Mouse (Mus musculus): ENCODE results near the gene Rora.

The Rora gene

GRCm38 (mm10) chr9:69301445-69301844, 647.9 kb downstream of the Rora start:
- H3K4me1 ChIP-seq (replicated peaks; ENCODE audit: low read depth, low read length), result peaks cover 14% of the 10 kb centered on the region
- no peak overlapping the region for H3K4me3 ChIP-seq (replicated peaks; ENCODE audit: low read length)
- peaks cover 5% of the 10 kb centered on the region; the same call in 1 of the 2 replicates for H3K9me3 ChIP-seq (ENCODE audit: low read length)
- H3K36me3 ChIP-seq (ENCODE audit: insufficient read depth, low read length), result no peaks in the 10 kb centered on the region
- peaks cover 9% of the 10 kb centered on the region; the same call in 1 of the 2 replicates for H3K27me3 ChIP-seq (ENCODE audit: insufficient read depth, low read length)
- TF ChIP-seq POU5F1 (IDR thresholded peaks at IDR 0.05; ENCODE audit: borderline replicate concordance, low read length) (no peak), NANOG (IDR thresholded peaks at IDR 0.05; ENCODE audit: borderline replicate concordance, low read length) (no peak)

GRCm38 (mm10) chr9:69301955-69302354, 648.4 kb downstream of the Rora start:
- Histone ChIP-seq H3K4me3 (replicated peaks; ENCODE audit: low read length) (no peak overlapping the region), H3K36me3 (ENCODE audit: insufficient read depth, low read length) (no peaks in the 10 kb centered on the region), H3K27me3 (ENCODE audit: insufficient read depth, low read length) (peaks cover 9% of the 10 kb centered on the region; the same call in 1 of the 2 replicates), H3K4me1 (replicated peaks; ENCODE audit: low read depth, low read length) (peaks cover 14% of the 10 kb centered on the region), H3K9me3 (ENCODE audit: low read length) (peaks cover 5% of the 10 kb centered on the region; the same call in 1 of the 2 replicates)
- no peak for TF ChIP-seq POU5F1 (IDR thresholded peaks at IDR 0.05; ENCODE audit: borderline replicate concordance, low read length)
- peak; percentile 24; the same call in 1 of the 2 replicates for TF ChIP-seq NANOG (IDR thresholded peaks at IDR 0.05; ENCODE audit: borderline replicate concordance, low read length)
- no peak for TF ChIP-seq CTCF (conservative IDR thresholded peaks at IDR 0.05; ENCODE audit: low read length)

GRCm38 (mm10) chr9:69302846-69303245, 649.3 kb downstream of the Rora start:
- Histone ChIP-seq H3K4me1 (replicated peaks; ENCODE audit: low read depth, low read length) (peaks cover 14% of the 10 kb centered on the region), H3K36me3 (ENCODE audit: insufficient read depth, low read length) (no peaks in the 10 kb centered on the region), H3K9me3 (ENCODE audit: low read length) (peaks cover 5% of the 10 kb centered on the region; the same call in 1 of the 2 replicates), H3K4me3 (replicated peaks; ENCODE audit: low read length) (no peak overlapping the region), H3K27me3 (ENCODE audit: insufficient read depth, low read length) (peaks cover 9% of the 10 kb centered on the region; the same call in 1 of the 2 replicates)
- TF ChIP-seq NANOG (IDR thresholded peaks at IDR 0.05; ENCODE audit: borderline replicate concordance, low read length) (no peak), CTCF (conservative IDR thresholded peaks at IDR 0.05; ENCODE audit: low read length) (no peak), POU5F1 (IDR thresholded peaks at IDR 0.05; ENCODE audit: borderline replicate concordance, low read length) (no peak)

- no peak for TF ChIP-seq NANOG (IDR thresholded peaks at IDR 0.05; ENCODE audit: borderline replicate concordance, low read length)
- no peak for TF ChIP-seq POU5F1 (IDR thresholded peaks at IDR 0.05; ENCODE audit: borderline replicate concordance, low read length)
- TF ChIP-seq CTCF (conservative IDR thresholded peaks at IDR 0.05; ENCODE audit: low read length), result no peak
- H3K4me3 ChIP-seq (replicated peaks; ENCODE audit: low read length), result no peak overlapping the region
- no peaks in the 10 kb centered on the region for H3K36me3 ChIP-seq (ENCODE audit: insufficient read depth, low read length)
- H3K27me3 ChIP-seq (ENCODE audit: insufficient read depth, low read length), result peaks cover 9% of the 10 kb centered on the region; the same call in 1 of the 2 replicates
- peaks cover 14% of the 10 kb centered on the region for H3K4me1 ChIP-seq (replicated peaks; ENCODE audit: low read depth, low read length)
- peaks cover 5% of the 10 kb centered on the region; the same call in 1 of the 2 replicates for H3K9me3 ChIP-seq (ENCODE audit: low read length)
Observed at GRCm38 (mm10) chr9:69303346-69303944, 649.9 kb downstream of the Rora start.

GRCm38 (mm10) chr9:69303962-69304361, 650.4 kb downstream of the Rora start:
- Histone ChIP-seq H3K27me3 (ENCODE audit: insufficient read depth, low read length) (peaks cover 9% of the 10 kb centered on the region; the same call in 1 of the 2 replicates), H3K4me3 (replicated peaks; ENCODE audit: low read length) (no peak overlapping the region), H3K36me3 (ENCODE audit: insufficient read depth, low read length) (no peaks in the 10 kb centered on the region), H3K9me3 (ENCODE audit: low read length) (no peaks in the 10 kb centered on the region), H3K4me1 (replicated peaks; ENCODE audit: low read depth, low read length) (peaks cover 14% of the 10 kb centered on the region)
- no peak for TF ChIP-seq POU5F1 (IDR thresholded peaks at IDR 0.05; ENCODE audit: borderline replicate concordance, low read length)
- no peak for TF ChIP-seq CTCF (conservative IDR thresholded peaks at IDR 0.05; ENCODE audit: low read length)
- TF ChIP-seq NANOG (IDR thresholded peaks at IDR 0.05; ENCODE audit: borderline replicate concordance, low read length), result no peak

GRCm38 (mm10) chr9:69304492-69304891, 650.9 kb downstream of the Rora start:
- H3K4me3 ChIP-seq (replicated peaks; ENCODE audit: low read length), result no peak overlapping the region
- peaks cover 14% of the 10 kb centered on the region for H3K4me1 ChIP-seq (replicated peaks; ENCODE audit: low read depth, low read length)
- H3K27me3 ChIP-seq (ENCODE audit: insufficient read depth, low read length), result peaks cover 9% of the 10 kb centered on the region; the same call in 1 of the 2 replicates
- no peaks in the 10 kb centered on the region for H3K36me3 ChIP-seq (ENCODE audit: insufficient read depth, low read length)
- TF ChIP-seq NANOG (IDR thresholded peaks at IDR 0.05; ENCODE audit: borderline replicate concordance, low read length) (no peak), CTCF (conservative IDR thresholded peaks at IDR 0.05; ENCODE audit: low read length) (no peak), POU5F1 (IDR thresholded peaks at IDR 0.05; ENCODE audit: borderline replicate concordance, low read length) (no peak)
- H3K9me3 ChIP-seq (ENCODE audit: low read length), result no peaks in the 10 kb centered on the region

- no peak overlapping the region for H3K4me3 ChIP-seq (replicated peaks; ENCODE audit: low read length)
- TF ChIP-seq NANOG (IDR thresholded peaks at IDR 0.05; ENCODE audit: borderline replicate concordance, low read length) (no peak), CTCF (conservative IDR thresholded peaks at IDR 0.05; ENCODE audit: low read length) (no peak), POU5F1 (IDR thresholded peaks at IDR 0.05; ENCODE audit: borderline replicate concordance, low read length) (no peak)
- H3K36me3 ChIP-seq (ENCODE audit: insufficient read depth, low read length), result no peaks in the 10 kb centered on the region
Observed at GRCm38 (mm10) chr9:69304991-69305390, 651.4 kb downstream of the Rora start.

GRCm38 (mm10) chr9:69306734-69307528, 653.3 kb downstream of the Rora start:
- TF ChIP-seq CTCF (conservative IDR thresholded peaks at IDR 0.05; ENCODE audit: low read length), result 0 out of 2 replicates have a peak, but pooled peaks have one; percentile 9
- no peak for TF ChIP-seq NANOG (IDR thresholded peaks at IDR 0.05; ENCODE audit: borderline replicate concordance, low read length)
- TF ChIP-seq POU5F1 (IDR thresholded peaks at IDR 0.05; ENCODE audit: borderline replicate concordance, low read length), result no peak
- Histone ChIP-seq H3K27me3 (ENCODE audit: insufficient read depth, low read length) (0 out of 2 replicates have a peak, but pooled peaks cover 4% of the 10 kb centered on the region), H3K4me3 (replicated peaks; ENCODE audit: low read length) (no peak overlapping the region), H3K36me3 (ENCODE audit: insufficient read depth, low read length) (no peaks in the 10 kb centered on the region), H3K9me3 (ENCODE audit: low read length) (no peaks in the 10 kb centered on the region), H3K4me1 (replicated peaks; ENCODE audit: low read depth, low read length) (peaks cover 8% of the 10 kb centered on the region)

More at GRCm38 (mm10) chr9:69304991-69305390, 651.4 kb downstream of the Rora start:
- Histone ChIP-seq H3K9me3 (ENCODE audit: low read length) (no peaks in the 10 kb centered on the region), H3K4me1 (replicated peaks; ENCODE audit: low read depth, low read length) (peaks cover 14% of the 10 kb centered on the region), H3K27me3 (ENCODE audit: insufficient read depth, low read length) (peaks cover 9% of the 10 kb centered on the region; the same call in 1 of the 2 replicates)

Data from E14TG2a.4 (cell line).